Mouse (Mus musculus) adipocyte (in vitro differentiated cells): ENCODE measurements around the gene Nectin3.

Experiments
- DNase-seq: peaks from one replicate; pipeline ENCODE4 v3.0.0-alpha.2; 2016; ENCODE audit warnings: low spot score

Gene Nectin3

DNA sequence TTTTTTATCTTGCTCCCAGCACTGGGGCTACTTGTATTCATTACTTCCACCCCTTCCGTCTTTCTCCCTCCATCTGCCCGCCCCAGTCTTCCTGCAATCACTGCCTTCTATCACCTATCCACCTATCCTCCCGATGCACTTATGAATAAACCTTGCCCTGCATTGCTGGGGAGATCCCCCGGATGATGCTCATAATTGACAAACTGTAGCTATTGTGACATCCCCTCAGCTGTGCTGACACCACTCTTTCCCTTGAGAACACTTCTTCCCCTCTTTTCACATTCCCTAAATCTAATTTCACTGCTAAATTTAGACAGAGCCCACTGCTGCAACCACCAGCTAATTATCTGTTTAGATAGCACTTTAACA is at the start of gene Nectin3:
TSS of gene Nectin3 (minus strand) at position 105 of the 369 bp plus-strand sequence.
- no peak for DNase-seq

DNA sequence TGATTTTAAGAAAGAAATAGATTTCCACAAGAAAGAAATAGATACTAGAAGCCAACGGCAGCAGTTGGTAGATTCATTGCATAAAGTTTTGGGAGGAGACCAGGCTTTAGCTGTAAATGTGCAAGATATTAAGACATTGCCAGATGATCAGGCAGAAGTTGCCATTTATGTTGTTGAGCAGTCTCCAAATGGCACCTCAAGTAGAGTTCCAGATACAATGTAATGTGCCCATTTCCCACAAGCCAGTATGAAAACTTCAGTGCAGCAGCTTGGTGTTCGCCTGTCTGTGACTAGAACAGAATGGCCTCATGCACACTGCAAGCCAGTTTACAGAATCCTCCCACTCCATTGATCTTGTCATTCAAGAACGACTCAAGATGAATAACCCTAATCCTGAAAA is 39.8 kb upstream of the Nectin3 start:
- DNase-seq = no peak

DNA sequence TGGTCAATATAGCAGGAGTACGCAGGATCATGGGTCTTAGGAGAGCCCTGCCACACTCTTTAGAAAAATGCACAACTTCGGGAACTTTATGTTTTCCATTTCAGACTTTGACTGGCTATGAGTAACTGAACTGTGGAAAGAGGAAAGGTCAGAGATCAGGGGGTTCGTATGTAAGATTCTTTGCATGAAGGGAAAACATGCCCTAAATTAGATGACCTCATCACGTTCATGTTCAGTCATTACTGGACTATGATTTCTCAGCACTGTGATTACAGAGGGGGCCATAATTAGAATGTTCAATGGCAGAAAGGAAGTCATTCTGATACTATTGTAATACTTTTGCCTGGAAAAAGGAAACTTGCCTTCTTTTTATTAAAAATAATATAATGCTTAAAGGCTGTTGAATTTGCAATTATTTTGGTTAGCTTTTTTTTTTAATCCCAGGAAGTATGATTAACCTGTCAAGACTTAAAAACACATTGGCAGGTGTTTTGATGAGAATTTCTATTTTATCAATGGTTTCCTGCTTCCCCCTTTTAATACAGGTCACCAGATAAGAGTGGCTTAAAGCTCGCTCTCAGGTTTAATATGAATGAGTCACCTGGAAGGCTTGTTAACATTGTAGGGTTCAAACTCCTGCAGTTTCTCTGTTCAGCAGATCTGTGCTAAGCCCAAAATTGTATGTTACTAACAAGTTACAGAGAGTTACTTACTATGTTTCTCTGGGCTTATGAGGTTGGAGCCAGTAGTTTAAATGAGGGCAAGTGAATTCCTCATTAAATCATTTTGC is 34.3 kb upstream of the Nectin3 start:
- no peak for DNase-seq

DNA sequence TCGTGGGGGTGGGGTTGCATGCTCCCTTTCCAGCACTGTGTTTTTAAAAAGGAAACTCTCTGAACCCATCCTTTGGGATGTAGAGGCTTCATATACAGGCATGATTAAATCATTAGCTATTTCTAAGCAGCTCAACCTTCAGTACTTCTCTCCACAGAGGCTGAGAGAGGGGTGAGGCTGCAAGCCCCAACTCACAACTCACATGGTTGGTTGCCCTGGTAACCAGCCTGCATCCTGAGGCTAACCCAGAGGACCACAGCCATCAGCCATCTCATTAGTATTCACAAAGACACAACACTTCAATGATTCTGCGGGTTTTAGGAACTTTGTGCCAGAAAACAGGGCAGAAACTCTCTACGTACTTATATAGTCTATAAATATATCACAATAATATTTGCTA is 32.7 kb upstream of the Nectin3 start:
- no peak for DNase-seq

DNA sequence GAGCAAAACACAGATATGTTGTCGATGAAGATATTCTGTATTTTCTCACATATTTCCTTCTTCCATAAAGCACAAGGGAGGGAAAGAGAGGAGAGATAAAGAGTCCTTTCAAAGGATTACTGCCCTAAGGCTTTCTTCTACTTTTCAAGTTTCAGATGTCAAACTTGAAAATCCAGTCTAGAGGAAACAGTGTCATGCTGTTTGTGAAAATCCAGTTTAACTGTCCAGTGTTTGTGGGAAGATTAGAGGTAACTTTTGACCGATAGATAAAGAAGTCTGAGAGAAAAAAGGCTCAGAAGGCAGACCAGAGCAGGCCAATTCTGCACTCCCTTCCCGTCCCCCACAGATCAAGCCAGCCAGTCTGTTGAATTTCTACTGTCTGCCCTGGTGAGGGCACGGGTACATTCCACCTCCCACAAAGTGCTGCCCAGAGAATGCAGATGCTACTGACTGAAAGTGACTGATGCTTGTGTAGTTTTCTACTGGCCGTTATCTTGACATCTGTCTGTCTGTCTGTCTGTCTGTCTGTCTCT is 22.6 kb upstream of the Nectin3 start:
- DNase-seq = no peak

DNA sequence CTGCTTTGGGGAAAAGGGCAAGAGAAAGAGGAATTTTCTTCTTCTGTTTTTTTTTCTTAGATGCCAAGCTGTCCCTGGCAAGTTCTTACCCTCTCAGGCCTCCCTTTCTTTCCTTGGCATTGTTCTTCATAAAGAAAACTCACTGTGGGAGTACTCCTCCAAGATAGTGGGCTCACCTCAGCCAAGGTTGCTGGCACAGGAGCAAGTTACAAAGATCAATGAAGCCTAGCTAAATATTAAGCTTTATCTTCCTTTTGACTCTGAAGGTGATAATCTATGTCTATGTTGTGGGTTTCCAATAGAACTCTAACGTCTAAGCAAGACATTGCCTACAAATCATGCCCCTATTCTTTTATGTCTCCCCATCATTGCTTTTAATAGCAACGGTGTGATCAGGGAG is 21.3 kb upstream of the Nectin3 start:
- DNase-seq = no peak

DNA sequence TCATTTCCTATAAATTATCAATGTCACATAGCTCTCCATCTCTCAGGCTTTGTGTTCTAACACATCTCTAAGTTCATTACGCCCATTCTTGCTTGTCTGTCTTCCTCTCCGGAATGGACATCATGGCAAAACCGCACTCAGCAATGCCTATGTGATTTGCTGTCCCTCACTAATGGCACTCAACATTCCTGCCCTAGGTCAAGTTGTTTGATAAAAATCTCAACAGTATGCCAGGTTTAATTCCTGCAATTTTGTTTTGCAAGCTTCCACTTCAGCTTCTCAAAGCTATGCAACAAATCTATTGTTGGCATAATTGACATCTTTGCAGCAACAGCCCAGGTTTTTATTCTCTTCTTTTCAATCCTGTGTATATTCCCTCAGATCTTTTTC is 9.6 kb upstream of the Nectin3 start:
- no peak for DNase-seq

DNA sequence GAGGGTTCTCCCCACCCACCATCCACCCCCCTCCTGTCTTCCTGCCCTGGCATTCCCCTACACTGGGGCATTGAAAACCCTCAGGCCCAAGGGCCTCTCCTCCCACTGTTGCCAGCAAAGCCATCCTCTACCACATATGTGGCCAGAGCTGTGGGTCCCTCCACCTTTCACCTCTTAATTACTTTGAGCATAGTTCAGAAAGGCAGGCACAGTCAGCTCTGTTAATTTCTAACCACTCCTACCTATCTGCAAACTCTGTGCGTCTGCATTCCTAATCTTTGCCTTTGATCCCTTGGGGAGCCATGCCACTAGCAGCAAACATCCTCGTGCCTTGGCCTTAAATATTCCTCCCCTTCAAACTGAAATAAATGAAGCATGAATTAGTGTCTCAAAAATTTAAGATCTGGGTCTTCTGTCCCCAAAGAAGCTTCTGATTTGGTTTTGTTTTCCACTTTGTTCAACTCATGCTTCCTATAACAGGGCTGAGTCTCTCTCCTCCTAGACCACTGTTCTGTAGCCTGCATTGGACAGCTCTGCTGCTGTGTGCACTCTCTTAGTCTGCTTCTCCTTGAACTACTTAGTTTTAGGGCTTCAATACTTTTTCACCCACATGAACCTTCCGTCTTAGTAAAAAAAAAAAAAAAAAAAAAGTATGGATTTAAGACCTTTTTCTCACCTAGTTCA is 9.1 kb upstream of the Nectin3 start:
- no peak for DNase-seq

DNA sequence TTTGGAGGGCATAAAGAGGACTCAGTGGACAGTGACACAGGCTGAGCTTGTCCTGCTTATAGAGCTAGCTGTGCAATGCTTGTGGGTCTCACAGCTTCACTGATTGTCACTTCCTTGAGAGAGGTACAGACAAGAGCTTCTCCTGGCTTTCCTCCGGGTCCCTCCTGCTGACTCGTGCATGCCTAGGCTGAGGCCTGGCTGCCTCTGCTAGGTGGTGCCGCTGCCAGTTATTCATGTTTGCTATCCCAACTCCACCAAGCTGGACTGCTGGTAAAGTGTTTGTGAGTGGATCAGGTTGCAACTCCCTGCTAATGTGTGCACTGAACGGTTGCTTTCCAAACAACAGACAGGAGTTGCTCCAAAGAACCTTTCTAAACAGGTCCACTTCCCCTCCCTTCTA is 5.7 kb upstream of the Nectin3 start:
- DNase-seq = no peak

DNA sequence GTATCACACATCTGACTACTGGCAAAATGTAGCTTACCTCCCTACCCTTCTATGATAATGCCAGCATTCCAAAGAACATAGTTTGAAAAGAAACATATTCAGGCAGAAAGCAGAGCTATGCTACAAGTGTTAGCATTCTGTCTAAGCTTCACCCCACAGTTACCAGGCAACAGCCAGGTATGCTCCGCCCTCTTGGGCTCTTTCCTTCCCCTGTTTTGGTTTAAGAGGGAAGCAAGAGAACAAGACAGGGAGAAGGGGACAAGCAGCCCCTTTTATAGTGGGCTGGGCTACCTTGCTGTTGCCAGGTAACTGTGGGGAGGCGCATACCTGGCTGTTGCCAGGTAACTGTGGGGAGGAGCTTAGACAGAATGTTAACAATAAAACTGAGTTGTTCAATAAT is 4.0 kb upstream of the Nectin3 start:
- DNase-seq = no peak

DNA sequence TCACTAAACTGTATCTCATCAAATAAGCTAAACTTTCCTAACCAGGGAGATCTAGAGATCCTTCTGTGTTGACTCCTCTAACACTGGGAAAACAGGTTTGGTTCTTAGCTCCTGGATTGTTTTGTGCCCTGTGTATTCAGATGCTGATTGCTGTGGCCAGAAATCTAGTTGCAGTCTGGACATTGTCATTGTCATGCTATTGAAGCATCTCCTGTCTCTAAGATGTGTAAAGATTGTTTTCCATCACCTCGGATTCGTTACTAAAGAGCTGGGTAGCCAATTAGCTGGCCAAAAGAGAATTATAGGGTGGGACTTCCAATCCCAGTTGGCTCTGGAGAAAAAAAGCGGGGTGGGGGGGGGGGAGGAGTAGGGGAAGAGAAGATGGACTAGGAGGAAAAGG is 2.4 kb upstream of the Nectin3 start:
- no peak for DNase-seq

DNA sequence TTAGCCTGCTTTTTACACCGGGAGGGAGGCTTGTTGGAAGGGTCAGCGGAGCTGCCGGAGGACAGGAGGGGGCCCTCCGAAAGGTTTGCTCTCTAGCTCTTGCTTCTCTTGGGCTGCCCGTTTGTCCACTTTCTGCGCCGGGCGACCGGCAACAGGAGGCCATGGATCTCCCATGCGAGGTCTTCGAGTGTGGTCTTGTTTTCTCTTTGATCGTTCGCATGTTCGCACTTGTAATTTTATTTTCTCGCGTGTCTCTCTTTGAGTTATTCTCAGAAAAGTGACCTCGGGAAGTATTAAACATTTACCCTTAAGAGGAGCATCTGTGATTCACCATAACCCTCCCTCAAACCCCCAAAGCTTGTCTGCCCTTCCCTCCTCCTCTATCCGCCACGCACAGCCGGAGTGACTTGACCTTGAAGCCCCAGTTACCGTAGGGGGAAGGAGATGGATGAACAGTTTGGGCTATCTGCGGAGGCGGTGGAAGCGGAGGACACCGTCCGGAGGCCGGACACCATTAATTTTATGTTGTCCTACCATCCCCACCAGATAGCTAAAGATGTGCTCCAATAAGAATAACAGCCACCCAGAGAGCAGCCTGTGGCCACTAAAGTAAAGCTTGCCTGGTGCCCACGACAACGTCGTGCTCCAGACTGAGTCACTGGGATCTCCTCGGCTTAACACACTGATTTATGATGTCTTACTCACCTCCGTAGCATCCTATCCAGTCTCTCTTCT is 472 bp downstream of the Nectin3 start:
- no peak for DNase-seq

DNA sequence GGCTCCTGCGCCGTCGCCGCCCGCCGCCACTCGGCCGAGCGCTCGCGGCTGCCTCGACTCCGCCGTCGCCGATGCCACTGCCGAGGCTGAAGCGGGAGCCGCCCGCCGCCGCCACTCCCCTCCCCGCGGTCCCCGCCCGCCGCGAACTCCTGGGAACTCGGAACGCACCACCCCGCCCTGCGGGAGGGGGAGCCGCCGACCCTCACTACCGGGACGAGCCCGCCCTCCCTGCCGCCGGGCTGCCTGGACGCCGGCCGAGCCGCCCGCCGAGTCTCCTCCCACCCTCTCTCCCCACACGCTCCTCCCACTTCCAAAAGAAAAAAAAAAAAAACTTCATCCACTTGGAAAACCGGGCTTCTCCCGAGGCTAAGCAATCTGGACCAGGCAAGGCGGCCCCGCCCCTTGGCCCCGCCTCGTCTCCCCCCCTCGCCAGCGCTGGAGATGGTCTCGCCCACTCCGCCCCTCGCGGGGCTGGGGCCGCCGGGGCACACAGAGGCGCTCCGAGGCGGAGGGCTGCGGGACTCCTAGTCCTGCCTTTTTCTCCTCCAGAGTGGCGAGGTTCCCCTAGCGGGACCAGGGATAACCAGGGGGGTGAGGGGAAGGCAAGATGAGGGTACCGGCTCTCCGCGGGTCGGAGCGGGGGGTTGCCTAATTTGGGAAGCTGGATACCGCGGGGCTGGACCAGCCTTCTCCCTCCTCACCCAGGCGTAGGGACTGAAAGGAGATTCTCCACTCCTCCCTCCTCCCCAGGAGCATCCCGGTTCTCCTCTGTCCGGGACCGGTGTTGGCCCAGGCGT is 1.2 kb downstream of the Nectin3 start:
- DNase-seq = peak; percentile 82

DNA sequence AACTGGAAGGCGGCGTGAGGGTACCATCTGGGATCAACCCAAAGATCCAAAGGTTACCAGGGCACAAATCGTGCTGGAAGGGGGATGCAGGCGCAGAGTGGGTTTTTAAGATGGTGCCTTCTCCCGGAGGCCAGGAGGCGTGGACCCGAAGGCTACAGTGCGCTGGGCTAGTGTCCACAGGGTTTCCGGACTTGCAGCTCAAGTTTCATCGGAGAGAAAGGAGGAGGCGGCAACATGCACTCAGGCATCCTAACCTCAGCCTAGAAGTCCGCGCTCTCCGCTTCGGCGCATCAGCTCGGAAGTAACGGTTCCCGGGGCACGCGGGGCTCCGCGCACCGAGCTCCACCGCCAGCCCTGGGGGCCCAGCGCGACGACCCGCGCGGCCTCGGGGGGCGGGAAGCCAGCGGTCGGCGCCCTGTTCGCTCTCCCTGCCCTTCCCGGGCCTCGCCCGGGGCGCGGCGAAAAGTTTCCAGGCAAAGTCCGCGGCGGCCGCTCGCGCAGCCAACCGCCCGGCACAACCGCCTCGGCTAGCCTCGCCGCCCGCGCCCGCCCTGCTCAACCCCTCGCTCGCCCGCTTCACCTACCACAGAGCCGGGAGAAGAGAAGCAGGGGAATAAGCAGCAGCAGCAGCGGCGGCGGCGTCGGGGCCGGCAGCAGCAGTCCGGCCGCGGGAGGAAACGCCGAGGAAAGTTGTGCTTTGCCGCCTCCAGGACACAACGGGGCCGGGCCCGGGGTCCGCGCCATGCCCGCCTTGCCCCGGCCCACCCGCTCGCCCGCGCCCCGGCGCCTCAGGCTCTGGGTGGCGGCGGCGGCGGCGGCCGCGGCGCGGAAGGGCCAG is 2.1 kb downstream of the Nectin3 start:
- DNase-seq = peak; percentile 54

DNA sequence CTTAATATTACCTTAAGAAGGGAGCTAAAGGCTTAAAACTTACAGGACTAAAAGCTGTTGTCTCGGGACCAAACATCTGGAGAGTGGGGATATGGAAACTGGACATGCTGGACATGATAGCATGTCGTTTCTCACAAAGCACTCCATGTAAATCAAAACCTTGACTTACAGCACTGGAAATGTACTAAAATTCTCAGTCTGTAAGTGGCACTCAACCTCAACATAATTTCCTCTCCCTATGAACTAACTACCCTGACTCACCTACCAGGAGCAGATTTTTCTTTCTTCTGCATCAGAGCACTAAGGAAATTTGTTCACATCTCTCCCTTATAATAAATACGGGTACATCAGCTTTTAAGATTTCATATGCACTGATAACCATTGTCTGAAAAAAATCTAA is 3.1 kb downstream of the Nectin3 start:
- no peak for DNase-seq

DNA sequence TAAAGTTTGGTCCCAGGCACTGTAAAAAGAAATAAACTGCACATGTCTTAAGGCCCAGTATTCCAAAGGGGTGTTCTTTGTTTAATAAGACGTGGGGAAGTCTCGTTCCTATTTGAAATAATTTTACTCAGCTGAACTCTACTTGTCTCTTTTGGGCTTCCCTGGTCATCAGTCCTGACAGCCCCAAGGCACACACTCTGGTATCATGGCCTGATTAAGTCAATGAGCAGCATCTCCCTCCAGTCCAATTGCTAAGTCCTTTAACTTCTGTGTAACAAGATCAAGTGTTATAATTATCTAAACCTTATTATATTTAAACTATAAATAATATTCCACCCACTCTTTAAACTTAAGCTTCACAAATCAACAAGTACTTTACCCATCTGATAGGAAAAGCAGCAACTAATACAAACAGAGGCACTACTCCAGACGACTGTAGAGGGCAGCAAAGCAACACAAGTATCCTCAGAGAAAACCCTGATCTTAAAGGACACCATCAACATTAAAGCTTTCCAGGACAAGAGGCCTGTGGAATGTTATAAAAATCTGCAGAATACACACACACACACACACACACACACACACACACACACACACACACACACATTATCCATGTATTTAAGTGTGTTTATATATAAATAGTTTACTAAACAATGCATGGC is 10.8 kb downstream of the Nectin3 start:
- peak; percentile 84 for DNase-seq

DNA sequence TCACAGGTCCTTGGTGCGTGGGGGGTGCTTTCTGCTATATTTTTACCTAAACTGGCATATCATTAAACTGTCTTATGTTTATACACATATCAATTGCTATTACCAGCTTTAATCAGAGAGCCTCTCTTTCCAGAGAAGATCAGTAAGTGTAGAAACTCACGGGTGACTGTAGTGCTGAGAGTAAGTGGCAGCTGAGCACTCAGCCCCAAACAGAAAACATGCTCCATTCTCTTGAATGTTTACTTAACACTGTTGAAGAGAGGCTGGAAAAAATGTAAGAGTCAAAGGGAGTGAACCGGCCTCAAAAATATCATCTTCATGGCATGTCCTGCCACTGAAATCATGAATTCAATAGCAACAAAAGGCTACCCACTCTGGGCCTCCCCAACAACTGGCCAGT is 21.0 kb downstream of the Nectin3 start:
- DNase-seq = no peak

DNA sequence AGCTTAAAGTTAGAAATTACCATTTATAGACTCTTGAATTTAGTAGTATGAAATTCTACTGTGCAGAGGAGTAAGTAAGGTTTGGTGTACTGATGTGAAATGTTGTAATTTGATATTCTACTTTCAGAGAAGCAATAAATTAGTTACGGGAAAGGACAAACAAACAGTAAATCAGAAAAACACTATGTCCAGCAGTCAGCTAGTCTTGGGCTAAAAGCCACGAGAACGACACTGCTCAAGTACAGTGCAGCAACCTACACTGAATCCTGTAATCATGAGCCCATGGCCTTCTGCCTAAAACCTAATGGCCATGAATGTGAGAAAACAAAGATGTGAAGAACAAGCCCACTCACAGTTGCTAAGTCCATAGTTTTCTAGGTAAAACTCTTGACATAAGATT is 46.9 kb downstream of the Nectin3 start:
- DNase-seq = peak; percentile 75

DNA sequence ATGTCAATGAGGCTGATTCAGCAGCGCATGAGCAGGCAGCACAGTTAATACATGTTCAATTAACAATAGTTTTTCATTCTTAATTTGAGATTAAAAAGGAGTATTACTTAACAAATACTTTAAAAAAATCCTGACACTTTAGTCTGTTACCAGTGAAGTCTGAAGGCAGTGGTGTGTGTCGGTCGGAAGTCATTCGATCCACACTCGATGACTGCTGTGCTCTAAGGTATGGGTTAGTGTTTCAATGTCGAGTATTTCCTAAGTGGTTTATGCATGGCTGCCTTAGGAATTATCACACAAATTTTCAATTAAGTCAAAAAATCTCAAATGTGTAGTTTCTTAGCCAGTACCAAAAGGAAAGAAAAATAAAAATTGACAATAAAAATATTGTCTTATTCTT is 49.3 kb downstream of the Nectin3 start:
- no peak for DNase-seq

DNA sequence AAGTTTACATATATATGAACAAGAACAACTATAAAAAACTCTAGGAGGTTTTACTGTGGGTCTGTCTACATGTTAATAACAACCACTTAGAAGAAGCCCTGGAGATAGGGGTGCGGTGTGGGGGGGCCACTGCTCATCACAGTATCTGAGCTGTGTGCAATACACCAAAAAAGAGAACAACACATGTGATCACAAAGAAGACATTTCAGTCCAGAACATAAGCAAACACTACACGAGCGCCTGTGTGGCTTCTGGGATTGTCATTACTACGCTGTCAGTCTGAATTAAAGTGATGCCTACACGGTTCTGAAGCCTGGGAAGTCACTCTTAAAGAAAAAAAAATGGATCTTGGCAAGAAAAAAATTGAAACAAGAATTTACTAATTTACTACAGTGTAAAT is 67.0 kb downstream of the Nectin3 start:
- DNase-seq = no peak

DNA sequence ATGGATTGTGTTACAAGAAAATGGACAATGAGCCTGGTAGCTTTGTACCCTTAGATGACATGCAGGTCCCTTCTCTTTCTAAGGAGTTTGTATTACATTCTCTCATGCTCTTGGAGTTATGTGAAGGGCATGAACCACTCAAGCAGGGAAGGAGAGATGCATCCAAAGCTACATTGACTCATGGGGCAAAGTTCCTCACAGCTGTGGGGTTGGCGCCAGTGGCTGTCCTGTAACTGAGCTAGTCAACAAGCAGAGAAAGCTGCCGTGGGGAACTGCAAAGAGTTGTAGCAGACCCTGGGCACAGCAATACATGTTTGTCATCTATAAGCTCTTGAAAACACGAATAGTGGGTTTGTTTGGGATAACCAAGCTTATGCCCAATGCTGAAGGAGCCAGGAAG is 82.1 kb downstream of the Nectin3 start:
- no peak for DNase-seq
